Mouse (Mus musculus) heart, embryonic 11.5 days (tissue): ENCODE data around the gene Lsr. TPM values are rescaled to one million over a fixed set of nuclear protein-coding genes. Genes with fewer than 3 reads are reported as not detected.
"Not testable (repeated sequence)": the region's sequence is repeated elsewhere in the genome, so short reads cannot be mapped to it uniquely, and the experiment has no call there.

Experiments
- ATAC-seq: fragments of 200-750 bp; cut with Nextera tagmentation; replicated peaks from 2 replicates; pipeline ENCODE4 v1.8.0; 2017; ENCODE audit warnings: moderate library complexity; ENCODE audit not compliant: insufficient number of reproducible peaks, low FRiP score, low TSS enrichment
- H3K27ac ChIP-seq: fragments of 300-500 bp; sonication (generic); 2 replicates; pipeline ENCODE4 v1.5.1; 2014; ENCODE audit warnings: mild to moderate bottlenecking, low read depth, low read length
- H3K27me3 ChIP-seq: fragments of 300-500 bp; sonication (generic); 2 replicates; pipeline ENCODE4 v1.6.1; 2014; ENCODE audit warnings: mild to moderate bottlenecking, low read length, mixed read lengths; ENCODE audit not compliant: control insufficient read depth, insufficient read depth
- H3K36me3 ChIP-seq: fragments of 300-500 bp; sonication (generic); 2 replicates; pipeline ENCODE4 v1.6.1; 2014; ENCODE audit warnings: mild to moderate bottlenecking, low read length, moderate library complexity, mixed read lengths; ENCODE audit not compliant: control insufficient read depth, insufficient read depth
- H3K4me1 ChIP-seq: fragments of 300-500 bp; sonication (generic); 2 replicates; pipeline ENCODE4 v1.6.1; 2014; ENCODE audit warnings: low read length; ENCODE audit not compliant: control insufficient read depth, insufficient read depth
- H3K4me2 ChIP-seq: fragments of 300-500 bp; sonication (generic); 2 replicates; pipeline ENCODE4 v1.6.1; 2014; ENCODE audit warnings: mild to moderate bottlenecking, moderate library complexity
- H3K4me3 ChIP-seq: fragments of 300-500 bp; sonication (generic); 2 replicates; pipeline ENCODE4 v1.5.1; 2014; ENCODE audit warnings: low read depth, low read length
- H3K9ac ChIP-seq: fragments of 300-500 bp; sonication (generic); 2 replicates; pipeline ENCODE4 v1.6.1; 2014; ENCODE audit warnings: mild to moderate bottlenecking, low read depth, low read length, moderate library complexity
- H3K9me3 ChIP-seq: fragments of 300-500 bp; sonication (generic); replicated peaks from 2 replicates; pipeline ENCODE4 v1.6.1; 2016; ENCODE audit warnings: low read length; ENCODE audit not compliant: control insufficient read depth
- WGBS: fragments of 180-500 bp; shearing (Covaris S2); extraction: QIAGEN DNeasy Blood & Tissue Kit; methylation state at CpG from one replicate; pipeline ENCODE4 v1.1.7; 2014; ENCODE audit not compliant: insufficient replicate concordance; 5-methylcytosine and 5-hydroxymethylcytosine counted together
- polyA plus RNA-seq: library from polyadenylated mRNA; unstranded; fragments of >200 nt; fragmentation: Nextera tagmentation; extraction: Ambion mirVana; gene quantifications from 2 replicates; pipeline ENCODE4 v1.2.1, GENCODE M21; 2014

The Lsr gene
- polyA plus RNA-seq, 1 experiment from 2014 or later = 14.4 TPM

- no peak for ATAC-seq
- 91% methylated on average over 16 of the region's 16 CpGs for WGBS
- peaks cover 24% of the 10 kb centered on the region for H3K36me3 ChIP-seq
Measured at GRCm38 (mm10) chr7:30952441-30953265, 20.6 kb downstream of the Lsr start.

GRCm38 (mm10) chr7:30949902-30950301 is 23.4 kb downstream of the Lsr start:
- 93% methylated on average over 3 of the region's 3 CpGs for WGBS
- ATAC-seq = not testable (repeated sequence)

More at GRCm38 (mm10) chr7:30952441-30953265, 20.6 kb downstream of the Lsr start:
- no peak overlapping the region for H3K27ac ChIP-seq
- no peaks in the 10 kb centered on the region for H3K9me3 ChIP-seq
- no peak overlapping the region for H3K9ac ChIP-seq
- no peak overlapping the region for H3K4me3 ChIP-seq
- H3K4me1 ChIP-seq = peaks cover 4% of the 10 kb centered on the region; the same call in 1 of the 2 replicates
- H3K27me3 ChIP-seq = no peaks in the 10 kb centered on the region
- H3K4me2 ChIP-seq = no peak overlapping the region

DNA sequence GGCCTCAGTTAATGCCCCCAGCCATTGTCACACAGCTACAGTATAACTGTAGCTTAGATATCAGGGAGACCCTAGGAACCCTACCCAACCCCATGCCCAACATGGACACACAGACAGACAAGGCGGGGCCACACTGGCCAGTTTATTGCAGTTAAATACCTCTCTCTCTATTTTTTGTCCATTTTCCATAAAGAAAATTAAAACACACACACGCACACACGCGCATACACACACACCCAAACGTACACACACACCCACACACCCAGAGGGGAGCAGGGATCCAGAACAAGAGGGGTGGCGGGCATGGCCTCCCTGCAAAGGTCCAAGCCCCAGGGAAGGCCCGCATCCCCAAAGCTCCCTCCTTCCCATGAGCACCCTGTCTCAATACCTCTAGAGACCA is 27.4 kb downstream of the Lsr start:
- no peak overlapping the region for H3K27ac ChIP-seq
- H3K4me3 ChIP-seq = no peak overlapping the region
- H3K36me3 ChIP-seq = peaks cover 2% of the 10 kb centered on the region; the same call in 1 of the 2 replicates
- no peaks in the 10 kb centered on the region for H3K4me1 ChIP-seq
- no peak overlapping the region for H3K4me2 ChIP-seq
- ATAC-seq = no peak
- H3K9ac ChIP-seq = no peak overlapping the region
- no peaks in the 10 kb centered on the region for H3K9me3 ChIP-seq
- 97% methylated on average over 7 of the region's 7 CpGs for WGBS
- H3K27me3 ChIP-seq = no peaks in the 10 kb centered on the region

More at GRCm38 (mm10) chr7:30949902-30950301, 23.4 kb downstream of the Lsr start:
- H3K4me1 ChIP-seq, H3K27ac ChIP-seq, H3K27me3 ChIP-seq, H3K4me2 ChIP-seq, H3K9me3 ChIP-seq, H3K4me3 ChIP-seq, H3K9ac ChIP-seq: not testable (repeated sequence)
- peaks cover 21% of the 10 kb centered on the region for H3K36me3 ChIP-seq

DNA sequence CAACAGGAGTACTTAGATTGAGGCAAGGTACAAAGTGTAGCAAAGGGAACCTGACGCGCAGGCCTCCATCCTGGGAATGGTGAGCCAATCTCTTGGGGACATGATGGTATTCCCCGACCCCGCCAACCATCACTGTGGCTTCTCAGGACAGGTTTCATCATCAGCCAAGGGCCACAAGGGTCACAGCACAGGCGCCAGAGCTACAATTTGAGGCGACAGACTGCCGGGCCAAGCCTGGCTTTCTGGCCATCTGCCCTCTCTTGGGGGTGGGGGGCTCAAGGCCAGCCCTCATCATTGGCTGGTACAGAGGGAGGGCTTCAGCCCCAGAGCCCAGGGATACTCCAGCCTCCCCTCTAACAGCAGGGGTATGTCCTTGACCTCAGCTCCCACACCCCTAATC is 27.8 kb downstream of the Lsr start:
- not testable (repeated sequence) for H3K9me3 ChIP-seq, H3K36me3 ChIP-seq, H3K27ac ChIP-seq, H3K4me2 ChIP-seq, H3K4me1 ChIP-seq, H3K4me3 ChIP-seq, H3K9ac ChIP-seq, H3K27me3 ChIP-seq, ATAC-seq
- 87% methylated on average over 7 of the region's 7 CpGs for WGBS

GRCm38 (mm10) chr7:30944706-30945105 is 28.6 kb downstream of the Lsr start:
- H3K36me3 ChIP-seq, H3K9me3 ChIP-seq, H3K27ac ChIP-seq, H3K27me3 ChIP-seq, H3K4me2 ChIP-seq, H3K4me3 ChIP-seq, ATAC-seq, H3K9ac ChIP-seq, H3K4me1 ChIP-seq: not testable (repeated sequence)
- 59% methylated on average over 2 of the region's 2 CpGs for WGBS

- no peak within 1 kb of the TSS for H3K4me3 ChIP-seq
- H3K4me1 ChIP-seq = no peaks in the 10 kb centered on the region
- ATAC-seq = no peak
- H3K27ac ChIP-seq = no peak within 1 kb of the TSS
- H3K4me2 ChIP-seq = no peak within 1 kb of the TSS
- no peaks in the 10 kb centered on the region for H3K9me3 ChIP-seq
- no peaks in the 10 kb centered on the region for H3K27me3 ChIP-seq
- WGBS = 67% methylated on average over 9 of the region's 9 CpGs
- no peaks in the 10 kb centered on the region; the same call in 1 of the 2 replicates for H3K36me3 ChIP-seq
- no peak within 1 kb of the TSS for H3K9ac ChIP-seq
Measured at GRCm38 (mm10) chr7:30943909-30944635, 29.2 kb downstream of the Lsr start, which contains the start of gene Hamp. Gene Hamp, minus strand, starts transcription at chr7:30944032.

GRCm38 (mm10) chr7:30942365-30942764 is 30.9 kb downstream of the Lsr start:
- H3K9ac ChIP-seq, H3K27me3 ChIP-seq, H3K4me1 ChIP-seq, H3K36me3 ChIP-seq, H3K27ac ChIP-seq, ATAC-seq, H3K4me3 ChIP-seq, H3K4me2 ChIP-seq, H3K9me3 ChIP-seq: not testable (repeated sequence)
- 49% methylated on average over 3 of the region's 3 CpGs for WGBS

DNA sequence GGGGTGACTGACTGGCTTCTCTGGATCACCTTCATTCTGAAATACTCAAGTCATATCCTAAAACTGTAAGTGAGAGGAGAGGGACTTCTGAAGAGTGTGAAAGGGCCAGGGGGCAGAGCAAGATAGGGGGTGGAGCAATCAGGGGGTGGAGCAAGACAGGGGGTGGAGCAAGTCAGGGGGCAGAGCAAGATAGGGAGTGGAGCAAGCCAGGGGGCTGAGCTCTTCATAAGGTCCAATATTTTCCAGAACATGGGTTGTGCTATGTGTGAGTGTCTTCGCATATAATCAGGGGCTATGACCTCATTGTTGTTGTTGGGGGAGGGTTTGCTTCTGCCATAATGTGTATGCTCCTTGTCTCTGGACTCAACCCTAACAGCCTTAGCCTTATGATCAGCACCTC is 33.2 kb downstream of the Lsr start:
- H3K4me3 ChIP-seq, H3K27me3 ChIP-seq, H3K36me3 ChIP-seq, H3K4me1 ChIP-seq, H3K9ac ChIP-seq, H3K9me3 ChIP-seq, ATAC-seq, H3K4me2 ChIP-seq, H3K27ac ChIP-seq: not testable (repeated sequence)
- 71% methylated on average over 1 of the region's 1 CpGs for WGBS
